Mouse (Mus musculus) liver, embryonic 13.5 days (tissue): ENCODE data around the gene Ccdc117. TPM values are rescaled to one million over a fixed set of nuclear protein-coding genes. Genes with fewer than 3 reads are reported as not detected.

Source experiments
- ATAC-seq: fragments of 200-750 bp; cut with Nextera tagmentation; 2 replicates; pipeline ENCODE4 v1.8.0; 2017; ENCODE audit warnings: low read depth, mild to moderate bottlenecking, moderate number of reproducible peaks, moderate library complexity
- DNase-seq: peaks from one replicate; pipeline ENCODE4 v3.0.0; 2022
- H3K27ac ChIP-seq: fragments of 300-500 bp; sonication (generic); 2 replicates; pipeline ENCODE4 v1.5.1; 2015; ENCODE audit warnings: moderate library complexity, mild to moderate bottlenecking, inconsistent platforms
- H3K27me3 ChIP-seq: fragments of 300-500 bp; sonication (generic); 2 replicates; pipeline ENCODE4 v1.6.1; 2015; ENCODE audit warnings: mild to moderate bottlenecking, inconsistent platforms
- H3K36me3 ChIP-seq: fragments of 300-500 bp; sonication (generic); 2 replicates; pipeline ENCODE4 v1.6.1; 2015; ENCODE audit warnings: mild to moderate bottlenecking, inconsistent platforms
- H3K4me1 ChIP-seq: fragments of 300-500 bp; sonication (generic); replicated peaks from 2 replicates; pipeline ENCODE4 v1.6.1; 2015; ENCODE audit warnings: inconsistent platforms
- H3K4me2 ChIP-seq: fragments of 300-500 bp; sonication (generic); 2 replicates; pipeline ENCODE4 v1.6.1; 2015; ENCODE audit warnings: inconsistent platforms, mild to moderate bottlenecking, moderate library complexity
- H3K4me3 ChIP-seq: fragments of 300-500 bp; sonication (generic); replicated peaks from 2 replicates; pipeline ENCODE4 v1.5.1; 2015; ENCODE audit warnings: mild to moderate bottlenecking, inconsistent platforms
- H3K9ac ChIP-seq: fragments of 300-500 bp; sonication (generic); 2 replicates; pipeline ENCODE4 v1.6.1; 2015; ENCODE audit warnings: mild to moderate bottlenecking, inconsistent platforms
- H3K9me3 ChIP-seq: fragments of 300-500 bp; sonication (generic); replicated peaks from 2 replicates; pipeline ENCODE4 v1.6.1; 2016; ENCODE audit warnings: inconsistent platforms
- WGBS: fragments of 180-500 bp; shearing (Covaris S2); methylation state at CpG from one replicate; pipeline ENCODE4 v1.1.7; 2015; ENCODE audit not compliant: insufficient replicate concordance; 5-methylcytosine and 5-hydroxymethylcytosine counted together
- polyA plus RNA-seq: library from polyadenylated mRNA; unstranded; fragments of >200 nt; fragmentation: Nextera tagmentation; extraction: Ambion mirVana; gene quantifications from 2 replicates; pipeline ENCODE4 v1.2.1, GENCODE M21; 2015

The Ccdc117 gene
- polyA plus RNA-seq, result 8.6 and 11.4 TPM in 2 replicates

- WGBS, result under 1% methylated on average over 65 of the region's 65 CpGs
- no peaks in the 10 kb centered on the region for H3K9me3 ChIP-seq
- peaks cover 19% of the 10 kb centered on the region for H3K36me3 ChIP-seq
- H3K4me2 ChIP-seq, result peak within 1 kb of the TSS; percentile 83
- ATAC-seq, result peak; percentile 97
- H3K27ac ChIP-seq, result peak within 1 kb of the TSS; percentile 87
- peaks cover 39% of the 10 kb centered on the region for H3K4me1 ChIP-seq
- peak; percentile 93 for DNase-seq
- peak within 1 kb of the TSS; percentile 91 for H3K4me3 ChIP-seq
- peak within 1 kb of the TSS; percentile 92 for H3K9ac ChIP-seq
- no peaks in the 10 kb centered on the region for H3K27me3 ChIP-seq
Measured at GRCm38 (mm10) chr11:5541799-5542481, at the start of gene Ccdc117. TSS of gene Ccdc117 (minus strand) at chr11:5542187.

GRCm38 (mm10) chr11:5575046-5575445 lies 33.1 kb upstream of the Ccdc117 start:
- DNase-seq, result peak; percentile 34
- Histone ChIP-seq H3K4me2 (peak overlapping the region; percentile 39), H3K27ac (peak overlapping the region; percentile 74), H3K4me3 (no peak overlapping the region), H3K4me1 (peaks cover 43% of the 10 kb centered on the region), H3K9ac (no peak overlapping the region), H3K27me3 (no peaks in the 10 kb centered on the region), H3K36me3 (no peaks in the 10 kb centered on the region), H3K9me3 (no peaks in the 10 kb centered on the region)
- WGBS, result 24% methylated on average over 6 of the region's 6 CpGs
- ATAC-seq, result peak; percentile 71

DNA sequence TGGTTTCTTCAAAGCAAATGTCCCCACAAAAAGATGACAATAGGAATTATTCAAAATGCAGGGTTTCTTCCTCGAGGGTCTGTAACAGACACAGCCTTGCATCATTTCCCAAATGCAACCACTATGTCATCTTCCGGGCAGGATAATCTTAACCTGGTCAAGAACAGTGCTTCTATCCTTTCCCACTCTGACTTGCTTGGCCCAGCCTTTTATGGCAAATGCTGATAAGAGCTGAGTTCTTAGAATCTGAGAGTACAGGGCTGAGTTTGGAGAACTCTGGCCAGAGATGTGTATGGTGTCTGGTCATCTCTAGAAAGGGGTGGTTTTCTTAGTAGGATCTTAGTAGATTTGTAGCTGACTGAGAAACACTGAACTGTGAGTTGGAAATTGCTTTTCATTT lies 31.8 kb upstream of the Ccdc117 start:
- Histone ChIP-seq H3K36me3 (no peaks in the 10 kb centered on the region), H3K4me3 (peak overlapping the region; percentile 28), H3K27me3 (no peaks in the 10 kb centered on the region), H3K4me2 (peak overlapping the region; percentile 44), H3K27ac (peak overlapping the region; percentile 85), H3K9ac (no peak overlapping the region), H3K4me1 (peaks cover 43% of the 10 kb centered on the region), H3K9me3 (no peaks in the 10 kb centered on the region)
- ATAC-seq, result peak; percentile 98
- WGBS, result 13% methylated on average over 2 of the region's 2 CpGs
- peak; percentile 65 for DNase-seq

GRCm38 (mm10) chr11:5571856-5572255 lies 29.9 kb upstream of the Ccdc117 start:
- no peak overlapping the region for H3K4me2 ChIP-seq
- no peak for DNase-seq
- ATAC-seq, result no peak
- peaks cover 50% of the 10 kb centered on the region for H3K4me1 ChIP-seq
- H3K4me3 ChIP-seq, result no peak overlapping the region
- 48% methylated on average over 4 of the region's 4 CpGs for WGBS
- no peak overlapping the region for H3K9ac ChIP-seq
- H3K27me3 ChIP-seq, result no peaks in the 10 kb centered on the region
- H3K36me3 ChIP-seq, result no peaks in the 10 kb centered on the region
- peak overlapping the region; percentile 56 for H3K27ac ChIP-seq
- peaks cover 5% of the 10 kb centered on the region; the same call in 1 of the 2 replicates for H3K9me3 ChIP-seq

DNA sequence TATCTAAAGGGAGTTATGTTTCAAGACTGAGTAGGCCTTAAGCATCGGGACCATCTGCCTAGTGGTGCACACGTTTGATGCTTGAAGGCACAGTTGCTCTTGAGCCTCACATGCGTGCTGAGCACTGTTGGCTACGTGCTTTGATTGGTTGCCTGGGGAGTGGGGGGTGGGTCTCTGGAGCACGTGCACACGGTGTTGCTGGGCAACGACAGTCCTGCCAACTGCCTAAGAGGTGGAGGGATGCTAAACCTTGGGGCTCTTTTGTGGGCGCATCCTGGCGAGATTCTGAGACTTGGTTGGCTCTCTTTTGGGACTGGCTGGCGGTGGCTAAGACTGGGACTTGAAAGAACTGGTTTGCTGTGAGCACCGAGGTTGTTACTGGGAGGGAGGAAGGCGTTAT lies 27.5 kb upstream of the Ccdc117 start, which contains the start of gene Ankrd36:
Gene Ankrd36 (plus strand): TSS at position 211 of the 400 bp plus-strand sequence.
- WGBS, result 83% methylated on average over 12 of the region's 12 CpGs
- Histone ChIP-seq H3K4me1 (peaks cover 39% of the 10 kb centered on the region), H3K4me3 (no peak within 1 kb of the TSS), H3K4me2 (no peak within 1 kb of the TSS), H3K36me3 (no peaks in the 10 kb centered on the region), H3K27me3 (no peaks in the 10 kb centered on the region), H3K9ac (no peak within 1 kb of the TSS), H3K9me3 (peaks cover 5% of the 10 kb centered on the region; the same call in 1 of the 2 replicates), H3K27ac (no peak within 1 kb of the TSS)
- DNase-seq (no peak), ATAC-seq (no peak)

DNA sequence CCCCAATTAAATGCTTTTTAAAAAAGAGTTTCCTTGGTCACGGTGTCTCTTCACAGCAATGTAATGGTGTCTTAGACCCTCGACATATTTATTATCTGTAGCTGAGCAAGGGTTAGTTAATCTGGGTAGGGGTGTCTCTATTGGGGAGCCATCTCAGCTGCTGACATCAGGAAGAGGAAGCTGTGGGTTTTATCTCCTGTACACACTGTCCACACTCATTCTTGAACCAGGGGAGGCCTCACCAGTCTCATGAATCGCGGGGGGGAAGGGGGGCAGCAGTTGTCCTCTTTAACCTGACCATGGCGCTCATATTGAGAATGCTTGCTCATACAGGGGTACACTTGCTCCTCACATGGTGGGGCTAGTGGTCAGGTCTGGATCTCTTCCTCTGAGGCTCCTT lies 26.1 kb upstream of the Ccdc117 start:
- H3K27ac ChIP-seq, result no peak overlapping the region
- H3K4me2 ChIP-seq, result no peak overlapping the region
- DNase-seq (no peak), ATAC-seq (0 out of 2 replicates have a peak, but pooled peaks have one; percentile 39)
- H3K27me3 ChIP-seq, result no peaks in the 10 kb centered on the region
- 29% methylated on average over 5 of the region's 5 CpGs for WGBS
- no peak overlapping the region for H3K4me3 ChIP-seq
- H3K9ac ChIP-seq, result no peak overlapping the region
- H3K36me3 ChIP-seq, result no peaks in the 10 kb centered on the region
- peaks cover 5% of the 10 kb centered on the region; the same call in 1 of the 2 replicates for H3K9me3 ChIP-seq
- H3K4me1 ChIP-seq, result peaks cover 34% of the 10 kb centered on the region

- peaks cover 35% of the 10 kb centered on the region for H3K4me1 ChIP-seq
- no peak overlapping the region for H3K4me3 ChIP-seq
- ATAC-seq (no peak), DNase-seq (no peak)
- peaks cover 5% of the 10 kb centered on the region; the same call in 1 of the 2 replicates for H3K9me3 ChIP-seq
- no peak overlapping the region for H3K27ac ChIP-seq
- H3K4me2 ChIP-seq, result no peak overlapping the region
- WGBS, result 88% methylated on average over 6 of the region's 6 CpGs
- H3K9ac ChIP-seq, result no peak overlapping the region
- no peaks in the 10 kb centered on the region for H3K36me3 ChIP-seq
- no peaks in the 10 kb centered on the region for H3K27me3 ChIP-seq
Measured at GRCm38 (mm10) chr11:5567654-5568053, 25.7 kb upstream of the Ccdc117 start.

- 17% methylated on average over 2 of the region's 2 CpGs for WGBS
- no peaks in the 10 kb centered on the region for H3K36me3 ChIP-seq
- DNase-seq (no peak), ATAC-seq (no peak)
- peaks cover 5% of the 10 kb centered on the region; the same call in 1 of the 2 replicates for H3K9me3 ChIP-seq
- H3K4me1 ChIP-seq, result peaks cover 31% of the 10 kb centered on the region
- H3K9ac ChIP-seq, result no peak overlapping the region
- H3K27ac ChIP-seq, result no peak overlapping the region
- H3K4me3 ChIP-seq, result no peak overlapping the region
- no peaks in the 10 kb centered on the region for H3K27me3 ChIP-seq
- H3K4me2 ChIP-seq, result no peak overlapping the region
Measured at GRCm38 (mm10) chr11:5566506-5566905, 24.5 kb upstream of the Ccdc117 start.

DNA sequence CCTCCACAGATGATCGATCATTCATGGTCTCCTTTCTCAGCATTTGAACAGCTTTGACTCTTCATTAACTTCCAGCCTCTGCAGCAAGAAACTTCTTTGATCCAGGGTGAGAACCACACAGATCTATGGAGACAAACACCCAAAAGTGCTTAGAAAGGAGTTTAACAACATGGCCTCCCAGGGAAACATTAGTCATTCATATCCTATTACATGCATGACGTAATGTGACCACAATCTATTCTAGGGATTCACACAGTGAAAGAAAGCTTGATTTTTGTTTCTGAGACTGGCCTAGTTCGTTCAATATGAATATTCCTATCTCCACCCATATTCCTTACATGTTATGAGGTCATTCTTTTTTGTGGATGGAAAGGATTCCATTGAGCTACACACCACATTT lies 23.6 kb upstream of the Ccdc117 start:
- Histone ChIP-seq H3K9ac (no peak overlapping the region), H3K9me3 (peaks cover 5% of the 10 kb centered on the region; the same call in 1 of the 2 replicates)

GRCm38 (mm10) chr11:5563898-5564297 lies 21.9 kb upstream of the Ccdc117 start:
- no peak overlapping the region for H3K4me2 ChIP-seq
- no peaks in the 10 kb centered on the region for H3K36me3 ChIP-seq
- no peaks in the 10 kb centered on the region for H3K27me3 ChIP-seq
- H3K4me3 ChIP-seq, result no peak overlapping the region
- DNase-seq (no peak), ATAC-seq (no peak)
- H3K9me3 ChIP-seq, result peaks cover 5% of the 10 kb centered on the region; the same call in 1 of the 2 replicates
- H3K9ac ChIP-seq, result no peak overlapping the region
- WGBS, result 74% methylated on average over 6 of the region's 6 CpGs
- H3K4me1 ChIP-seq, result peaks cover 28% of the 10 kb centered on the region
- no peak overlapping the region for H3K27ac ChIP-seq

More for the DNA sequence above, 23.6 kb upstream of the Ccdc117 start:
- H3K27me3 ChIP-seq, result no peaks in the 10 kb centered on the region
- peaks cover 28% of the 10 kb centered on the region for H3K4me1 ChIP-seq
- no peak overlapping the region for H3K4me2 ChIP-seq
- no peaks in the 10 kb centered on the region for H3K36me3 ChIP-seq
- no peak for ATAC-seq
- no peak for DNase-seq
- WGBS, result 69% methylated on average over 3 of the region's 3 CpGs
- H3K27ac ChIP-seq, result no peak overlapping the region
- H3K4me3 ChIP-seq, result no peak overlapping the region

DNA sequence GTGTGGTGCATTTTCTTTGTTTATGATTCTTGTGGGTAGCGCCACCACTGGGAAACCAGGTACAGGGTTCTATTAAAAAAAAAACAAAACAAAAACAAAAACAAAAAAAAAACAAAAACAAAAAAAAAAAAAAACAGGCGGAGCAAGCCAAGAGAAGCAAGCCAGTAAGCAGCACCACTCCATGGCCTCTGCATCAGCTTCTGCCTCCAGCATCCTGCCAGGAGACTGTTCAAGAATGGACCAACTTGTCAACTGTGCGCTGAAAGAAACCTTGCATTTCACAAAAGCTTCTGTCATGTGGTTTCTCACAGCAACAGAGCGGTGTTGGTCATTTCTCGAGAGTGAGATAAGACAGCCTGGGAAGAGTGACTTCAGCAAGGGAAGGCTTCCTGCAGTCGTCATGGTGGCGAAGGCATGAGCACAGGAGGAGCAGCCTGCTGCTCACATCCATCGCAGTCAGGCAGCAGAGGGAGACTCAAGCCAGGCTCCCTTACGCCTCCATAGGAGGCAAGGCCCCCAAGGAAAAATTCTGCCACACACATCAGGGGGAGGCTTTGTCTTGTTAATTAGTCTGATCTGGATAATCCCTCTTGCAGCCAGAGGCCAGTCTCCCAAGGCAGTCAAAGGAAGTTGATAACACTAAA lies 20.8 kb upstream of the Ccdc117 start:
- 28% methylated on average over 9 of the region's 9 CpGs for WGBS
- H3K27me3 ChIP-seq, result no peaks in the 10 kb centered on the region

More for the DNA sequence above, 20.8 kb upstream of the Ccdc117 start:
- H3K4me2 ChIP-seq, result peak overlapping the region; percentile 5; the same call in 1 of the 2 replicates
- no peak overlapping the region for H3K27ac ChIP-seq
- peaks cover 3% of the 10 kb centered on the region; the same call in 1 of the 2 replicates for H3K9me3 ChIP-seq
- 0 out of 2 replicates have a peak, but pooled peaks have one; percentile 19 for ATAC-seq
- DNase-seq, result no peak
- H3K4me3 ChIP-seq, result no peak overlapping the region
- no peaks in the 10 kb centered on the region for H3K36me3 ChIP-seq
- H3K9ac ChIP-seq, result no peak overlapping the region
- peaks cover 25% of the 10 kb centered on the region for H3K4me1 ChIP-seq
